Mouse (Mus musculus) heart, postnatal 0 days (tissue): ENCODE measurements around the gene Foxc2. TPM values are rescaled to one million over a fixed set of nuclear protein-coding genes. Genes with fewer than 3 reads are reported as not detected.

Experiments used
- ATAC-seq: fragments of 200-750 bp; cut with Nextera tagmentation; 2 replicates; pipeline ENCODE4 v1.8.0; 2017; ENCODE audit warnings: low read depth, moderate number of reproducible peaks, moderate library complexity; ENCODE audit not compliant: insufficient read depth
- DNase-seq: peaks from one replicate; pipeline ENCODE4 v3.0.0-alpha.2; 2016; ENCODE audit warnings: low spot score
- H3K27ac ChIP-seq: fragments of 300-500 bp; sonication (generic); 2 replicates; pipeline ENCODE4 v1.5.1; 2014; ENCODE audit warnings: low read depth, mild to moderate bottlenecking
- H3K27me3 ChIP-seq: fragments of 300-500 bp; sonication (generic); 2 replicates; pipeline ENCODE4 v1.6.1; 2014; ENCODE audit warnings: low read length, mixed read lengths; ENCODE audit not compliant: control insufficient read depth, insufficient read depth
- H3K36me3 ChIP-seq: fragments of 300-500 bp; sonication (generic); replicated peaks from 2 replicates; pipeline ENCODE4 v1.6.1; 2014; ENCODE audit warnings: low read length, mixed read lengths; ENCODE audit not compliant: control insufficient read depth, insufficient read depth
- H3K4me1 ChIP-seq: fragments of 300-500 bp; sonication (generic); 2 replicates; pipeline ENCODE4 v1.6.1; 2014; ENCODE audit warnings: antibody characterized with exemption; ENCODE audit not compliant: control insufficient read depth, insufficient read depth
- H3K4me2 ChIP-seq: fragments of 300-500 bp; sonication (generic); 2 replicates; pipeline ENCODE4 v1.6.1; 2014; ENCODE audit warnings: low read depth, mild to moderate bottlenecking, low read length, moderate library complexity
- H3K4me3 ChIP-seq: fragments of 300-500 bp; sonication (generic); 2 replicates; pipeline ENCODE4 v1.5.1; 2014; ENCODE audit warnings: low read depth, low read length
- H3K9ac ChIP-seq: fragments of 300-500 bp; sonication (generic); replicated peaks from 2 replicates; pipeline ENCODE4 v1.6.1; 2014; ENCODE audit warnings: low read depth, low read length, mixed read lengths
- H3K9me3 ChIP-seq: fragments of 300-500 bp; sonication (generic); replicated peaks from 2 replicates; pipeline ENCODE4 v1.6.1; 2016; ENCODE audit warnings: low read length; ENCODE audit not compliant: control insufficient read depth
- CTCF ChIP-seq: IDR thresholded peaks from 2 replicates; pipeline ENCODE4 v1.5.1; 2016; ENCODE audit warnings: antibody characterized with exemption, control low read depth, low read depth
- EP300 ChIP-seq: IDR thresholded peaks from 2 replicates; pipeline ENCODE4 v1.6.1; 2016; ENCODE audit warnings: antibody characterized with exemption, low read depth
- WGBS: fragments of 180-500 bp; shearing (Covaris S2); extraction: QIAGEN DNeasy Blood & Tissue Kit; methylation state at CpG from one replicate; pipeline ENCODE4 v1.1.7; 2014; 5-methylcytosine and 5-hydroxymethylcytosine counted together
- polyA plus RNA-seq: library from polyadenylated mRNA; unstranded; fragments of >200 nt; fragmentation: Nextera tagmentation; extraction: Ambion mirVana; gene quantifications from 2 replicates; pipeline ENCODE4 v1.2.1, GENCODE M21; 2015
- total RNA-seq: library from RNA; depleted of rRNA; stranded (reverse); fragments of >200 nt; gene quantifications from 2 replicates; pipeline ENCODE4 v1.2.3, GENCODE M21; 2014; ENCODE audit warnings: low replicate concordance

Foxc2 gene
- total and polyA plus RNA-seq, 2 experiments from 2014 or later = 2.5 to 6.6 TPM

- Histone ChIP-seq H3K27me3 (peaks cover 99% of the 10 kb centered on the region), H3K36me3 (no peaks in the 10 kb centered on the region), H3K4me1 (peaks cover 5% of the 10 kb centered on the region; the same call in 1 of the 2 replicates), H3K9ac (no peak overlapping the region), H3K4me3 (no peak overlapping the region), H3K9me3 (no peaks in the 10 kb centered on the region), H3K27ac (no peak overlapping the region), H3K4me2 (no peak overlapping the region)
- no peak for TF ChIP-seq CTCF
- TF ChIP-seq EP300 = no peak
- DNase-seq (no peak), ATAC-seq (no peak)
- WGBS = 1% methylated on average over 10 of the region's 10 CpGs
Measured at GRCm38 (mm10) chr8:121074848-121075145, 41.2 kb upstream of the Foxc2 start.

GRCm38 (mm10) chr8:121075936-121076335 is 40.0 kb upstream of the Foxc2 start:
- DNase-seq = no peak
- H3K27ac ChIP-seq = no peak overlapping the region
- H3K4me1 ChIP-seq = peaks cover 5% of the 10 kb centered on the region; the same call in 1 of the 2 replicates
- H3K27me3 ChIP-seq = peaks cover 99% of the 10 kb centered on the region
- no peaks in the 10 kb centered on the region for H3K9me3 ChIP-seq
- no peak overlapping the region for H3K9ac ChIP-seq
- ATAC-seq = no peak
- no peaks in the 10 kb centered on the region for H3K36me3 ChIP-seq
- 5% methylated on average over 13 of the region's 13 CpGs for WGBS
- TF ChIP-seq EP300 = no peak
- TF ChIP-seq CTCF = no peak
- H3K4me2 ChIP-seq = no peak overlapping the region
- H3K4me3 ChIP-seq = no peak overlapping the region

- H3K4me2 ChIP-seq = no peak overlapping the region
- H3K27ac ChIP-seq = no peak overlapping the region
- WGBS = 14% methylated on average over 7 of the region's 7 CpGs
Measured at GRCm38 (mm10) chr8:121076555-121076954, 39.4 kb upstream of the Foxc2 start.

GRCm38 (mm10) chr8:121078721-121079120 is 37.2 kb upstream of the Foxc2 start:
- no peak for DNase-seq
- Histone ChIP-seq H3K36me3 (no peaks in the 10 kb centered on the region), H3K4me2 (no peak overlapping the region), H3K4me1 (peaks cover 8% of the 10 kb centered on the region; the same call in 1 of the 2 replicates), H3K9me3 (no peaks in the 10 kb centered on the region), H3K4me3 (no peak overlapping the region), H3K9ac (no peak overlapping the region), H3K27ac (no peak overlapping the region), H3K27me3 (peaks cover 99% of the 10 kb centered on the region)
- ATAC-seq = no peak
- TF ChIP-seq EP300 (no peak), CTCF (no peak)
- 7% methylated on average over 14 of the region's 14 CpGs for WGBS

More at GRCm38 (mm10) chr8:121076555-121076954, 39.4 kb upstream of the Foxc2 start:
- no peak for DNase-seq
- no peak overlapping the region for H3K4me3 ChIP-seq
- H3K27me3 ChIP-seq = peaks cover 99% of the 10 kb centered on the region
- no peak for TF ChIP-seq CTCF
- no peak for TF ChIP-seq EP300
- peaks cover 5% of the 10 kb centered on the region; the same call in 1 of the 2 replicates for H3K4me1 ChIP-seq
- H3K9ac ChIP-seq = no peak overlapping the region
- H3K9me3 ChIP-seq = no peaks in the 10 kb centered on the region
- ATAC-seq = no peak
- H3K36me3 ChIP-seq = no peaks in the 10 kb centered on the region

GRCm38 (mm10) chr8:121079201-121079600 is 36.8 kb upstream of the Foxc2 start:
- WGBS = 3% methylated on average over 7 of the region's 7 CpGs
- Histone ChIP-seq H3K27me3 (peaks cover 99% of the 10 kb centered on the region), H3K4me3 (no peak overlapping the region)

GRCm38 (mm10) chr8:121079944-121080343 is 36.0 kb upstream of the Foxc2 start:
- Histone ChIP-seq H3K27ac (no peak overlapping the region), H3K4me2 (no peak overlapping the region), H3K27me3 (peaks cover 99% of the 10 kb centered on the region), H3K36me3 (no peaks in the 10 kb centered on the region), H3K9me3 (no peaks in the 10 kb centered on the region), H3K9ac (no peak overlapping the region), H3K4me3 (no peak overlapping the region), H3K4me1 (peaks cover 16% of the 10 kb centered on the region; the same call in 1 of the 2 replicates)
- TF ChIP-seq CTCF (no peak), EP300 (no peak)
- ATAC-seq = no peak
- no peak for DNase-seq
- 9% methylated on average over 12 of the region's 12 CpGs for WGBS

More at GRCm38 (mm10) chr8:121079201-121079600, 36.8 kb upstream of the Foxc2 start:
- TF ChIP-seq CTCF (no peak), EP300 (no peak)
- DNase-seq = no peak
- no peak for ATAC-seq
- no peaks in the 10 kb centered on the region for H3K9me3 ChIP-seq
- H3K9ac ChIP-seq = no peak overlapping the region
- H3K27ac ChIP-seq = no peak overlapping the region
- peaks cover 12% of the 10 kb centered on the region; the same call in 1 of the 2 replicates for H3K4me1 ChIP-seq
- H3K36me3 ChIP-seq = no peaks in the 10 kb centered on the region
- no peak overlapping the region for H3K4me2 ChIP-seq
